Mouse (Mus musculus): Measurements from ENCODE around the gene Trak2. TPM values are rescaled to one million over a fixed set of nuclear protein-coding genes. Genes with fewer than 3 reads are reported as not detected.

Trak2 gene
- polyA plus RNA-seq, 1 experiment from 2014 or later, result 24.0 TPM

GRCm38 (mm10) chr1:58951841-58952240, 21.4 kb downstream of the Trak2 start:
- WGBS, result 78% methylated on average over 4 of the region's 4 CpGs
- H3K4me1 ChIP-seq (replicated peaks; ENCODE audit: control insufficient read depth, insufficient read depth, low read length), result peaks cover 51% of the 10 kb centered on the region
- no peaks in the 10 kb centered on the region for H3K27me3 ChIP-seq (replicated peaks; ENCODE audit: control insufficient read depth, insufficient read depth, low read length)
- DNase-seq (ENCODE audit: low spot score) (no peak), ATAC-seq (replicated peaks; ENCODE audit: low FRiP score) (no peak)
- no peak overlapping the region for H3K27ac ChIP-seq (ENCODE audit: low read depth, low read length)
- no peaks in the 10 kb centered on the region for H3K36me3 ChIP-seq (ENCODE audit: control insufficient read depth, insufficient read depth, low read length)
- H3K4me2 ChIP-seq, result no peak overlapping the region
- no peak overlapping the region for H3K9ac ChIP-seq (ENCODE audit: low read depth, low read length)
- no peak overlapping the region for H3K4me3 ChIP-seq (ENCODE audit: low read depth, low read length)
- no peaks in the 10 kb centered on the region for H3K9me3 ChIP-seq (ENCODE audit: control insufficient read depth, low read length)

DNA sequence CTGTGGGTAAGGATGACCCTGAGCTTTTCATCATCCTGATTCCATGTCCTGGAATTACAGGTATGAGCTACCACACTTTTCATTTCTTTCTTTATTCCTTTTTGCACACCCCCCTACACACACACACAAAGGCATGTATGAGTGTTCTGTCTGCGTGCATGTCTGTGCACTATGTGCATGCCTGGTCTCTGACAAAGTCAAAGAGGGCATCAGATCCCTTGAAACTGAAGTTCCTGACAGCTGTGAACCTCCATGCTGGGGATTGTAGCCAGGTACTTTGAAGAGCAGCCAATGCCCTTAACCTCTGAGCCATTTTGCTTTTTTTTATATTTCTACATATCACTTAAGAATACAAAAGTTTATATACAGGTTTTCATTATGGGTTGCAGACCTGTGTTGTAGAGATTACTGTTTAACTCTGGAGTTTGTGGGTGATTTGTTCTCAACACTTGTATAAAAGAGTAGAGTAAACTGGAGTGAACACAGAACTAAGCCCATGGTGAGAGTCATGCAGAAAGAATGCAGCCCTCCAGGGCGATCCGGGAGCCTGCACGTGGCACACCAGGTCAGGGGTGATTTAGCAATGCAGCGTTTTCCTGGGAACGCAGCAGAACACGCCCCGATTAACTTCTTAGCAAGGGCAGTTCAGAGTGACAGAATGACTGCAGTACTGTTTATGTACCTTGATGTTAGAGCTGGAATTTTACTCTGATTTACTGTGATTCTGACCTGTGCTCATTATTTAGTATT, 22.2 kb downstream of the Trak2 start:
- H3K9ac ChIP-seq (ENCODE audit: low read depth, low read length), result no peak overlapping the region
- peak overlapping the region; percentile 19; the same call in 1 of the 2 replicates for H3K27ac ChIP-seq (ENCODE audit: low read depth, low read length)
- no peak for DNase-seq (ENCODE audit: low spot score)
- no peak overlapping the region for H3K4me2 ChIP-seq
- H3K36me3 ChIP-seq (ENCODE audit: control insufficient read depth, insufficient read depth, low read length), result peaks cover 3% of the 10 kb centered on the region
- ATAC-seq (replicated peaks; ENCODE audit: low FRiP score), result no peak
- H3K9me3 ChIP-seq (ENCODE audit: control insufficient read depth, low read length), result no peaks in the 10 kb centered on the region
- H3K4me3 ChIP-seq (ENCODE audit: low read depth, low read length), result no peak overlapping the region
- WGBS, result 49% methylated on average over 8 of the region's 8 CpGs
- H3K27me3 ChIP-seq (replicated peaks; ENCODE audit: control insufficient read depth, insufficient read depth, low read length), result no peaks in the 10 kb centered on the region
- peaks cover 48% of the 10 kb centered on the region for H3K4me1 ChIP-seq (replicated peaks; ENCODE audit: control insufficient read depth, insufficient read depth, low read length)

GRCm38 (mm10) chr1:58949561-58950106, 23.6 kb downstream of the Trak2 start:
- no peak for DNase-seq (ENCODE audit: low spot score)
- no peaks in the 10 kb centered on the region for H3K27me3 ChIP-seq (replicated peaks; ENCODE audit: control insufficient read depth, insufficient read depth, low read length)
- H3K4me3 ChIP-seq (ENCODE audit: low read depth, low read length), result no peak overlapping the region
- 90% methylated on average over 6 of the region's 6 CpGs for WGBS
- H3K4me2 ChIP-seq, result no peak overlapping the region
- H3K36me3 ChIP-seq (ENCODE audit: control insufficient read depth, insufficient read depth, low read length), result peaks cover 17% of the 10 kb centered on the region
- H3K4me1 ChIP-seq (replicated peaks; ENCODE audit: control insufficient read depth, insufficient read depth, low read length), result peaks cover 35% of the 10 kb centered on the region
- H3K9ac ChIP-seq (ENCODE audit: low read depth, low read length), result no peak overlapping the region
- H3K27ac ChIP-seq (ENCODE audit: low read depth, low read length), result no peak overlapping the region
- ATAC-seq (replicated peaks; ENCODE audit: low FRiP score), result no peak
- no peaks in the 10 kb centered on the region for H3K9me3 ChIP-seq (ENCODE audit: control insufficient read depth, low read length)

GRCm38 (mm10) chr1:58946718-58947117, 26.5 kb downstream of the Trak2 start:
- Histone ChIP-seq H3K4me1 (replicated peaks; ENCODE audit: control insufficient read depth, insufficient read depth, low read length) (peaks cover 12% of the 10 kb centered on the region), H3K9me3 (ENCODE audit: control insufficient read depth, low read length) (no peaks in the 10 kb centered on the region), H3K27ac (ENCODE audit: low read depth, low read length) (no peak overlapping the region), H3K9ac (ENCODE audit: low read depth, low read length) (no peak overlapping the region), H3K4me2 (no peak overlapping the region), H3K4me3 (ENCODE audit: low read depth, low read length) (no peak overlapping the region), H3K27me3 (replicated peaks; ENCODE audit: control insufficient read depth, insufficient read depth, low read length) (no peaks in the 10 kb centered on the region), H3K36me3 (ENCODE audit: control insufficient read depth, insufficient read depth, low read length) (peaks cover 17% of the 10 kb centered on the region)
- DNase-seq (ENCODE audit: low spot score), result no peak
- no peak for ATAC-seq (replicated peaks; ENCODE audit: low FRiP score)
- 91% methylated on average over 9 of the region's 9 CpGs for WGBS

DNA sequence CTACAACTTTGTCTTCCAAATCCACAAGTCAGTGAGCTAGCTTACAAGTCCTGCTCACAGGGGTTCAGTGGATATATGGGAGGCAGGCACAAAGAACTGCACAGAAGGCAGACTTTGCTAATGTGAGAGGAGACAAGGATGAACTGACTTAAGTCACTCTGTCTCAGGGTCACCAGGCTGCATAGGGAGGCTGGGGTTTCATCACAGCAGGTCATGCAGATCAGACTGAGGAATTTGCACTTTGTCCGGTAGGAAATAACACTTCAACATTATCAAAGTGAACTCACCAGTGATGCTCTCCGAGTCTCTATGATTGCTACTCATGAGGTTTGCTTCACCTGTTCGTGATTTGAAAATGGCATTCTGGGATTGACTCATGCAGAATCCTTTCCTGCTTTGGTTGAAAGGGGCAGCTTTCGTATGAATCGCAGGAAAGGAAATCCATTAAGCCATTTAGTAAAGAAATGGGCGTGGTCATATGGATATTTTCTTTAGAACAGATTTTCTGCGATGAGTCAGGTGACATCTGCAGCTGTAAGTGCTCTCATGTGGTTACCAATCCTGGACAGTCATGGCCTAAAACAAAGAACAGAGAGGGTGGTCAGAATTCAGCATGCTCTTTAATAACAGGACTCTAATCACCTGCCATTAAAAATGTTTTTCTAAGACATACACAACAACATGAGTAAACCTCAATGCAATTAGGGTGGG, 27.1 kb downstream of the Trak2 start:
- WGBS, result 90% methylated on average over 7 of the region's 7 CpGs
- Histone ChIP-seq H3K4me2 (no peak overlapping the region), H3K36me3 (ENCODE audit: control insufficient read depth, insufficient read depth, low read length) (peaks cover 17% of the 10 kb centered on the region), H3K9ac (ENCODE audit: low read depth, low read length) (no peak overlapping the region), H3K27ac (ENCODE audit: low read depth, low read length) (no peak overlapping the region), H3K9me3 (ENCODE audit: control insufficient read depth, low read length) (no peaks in the 10 kb centered on the region), H3K27me3 (replicated peaks; ENCODE audit: control insufficient read depth, insufficient read depth, low read length) (no peaks in the 10 kb centered on the region), H3K4me1 (replicated peaks; ENCODE audit: control insufficient read depth, insufficient read depth, low read length) (peaks cover 6% of the 10 kb centered on the region), H3K4me3 (ENCODE audit: low read depth, low read length) (no peak overlapping the region)
- ATAC-seq (replicated peaks; ENCODE audit: low FRiP score) (no peak), DNase-seq (ENCODE audit: low spot score) (no peak)

GRCm38 (mm10) chr1:58945523-58945922, 27.7 kb downstream of the Trak2 start:
- Histone ChIP-seq H3K9me3 (ENCODE audit: control insufficient read depth, low read length) (no peaks in the 10 kb centered on the region), H3K4me1 (replicated peaks; ENCODE audit: control insufficient read depth, insufficient read depth, low read length) (peaks cover under 1% of the 10 kb centered on the region; the same call in 1 of the 2 replicates), H3K36me3 (ENCODE audit: control insufficient read depth, insufficient read depth, low read length) (peaks cover 17% of the 10 kb centered on the region), H3K4me3 (ENCODE audit: low read depth, low read length) (no peak overlapping the region), H3K9ac (ENCODE audit: low read depth, low read length) (no peak overlapping the region), H3K27ac (ENCODE audit: low read depth, low read length) (no peak overlapping the region), H3K27me3 (replicated peaks; ENCODE audit: control insufficient read depth, insufficient read depth, low read length) (no peaks in the 10 kb centered on the region), H3K4me2 (no peak overlapping the region)
- WGBS, result 98% methylated on average over 2 of the region's 2 CpGs
- DNase-seq (ENCODE audit: low spot score) (no peak), ATAC-seq (replicated peaks; ENCODE audit: low FRiP score) (no peak)

- ATAC-seq (replicated peaks; ENCODE audit: low FRiP score) (no peak), DNase-seq (ENCODE audit: low spot score) (no peak)
- Histone ChIP-seq H3K9me3 (ENCODE audit: control insufficient read depth, low read length) (no peaks in the 10 kb centered on the region), H3K4me2 (no peak overlapping the region), H3K4me3 (ENCODE audit: low read depth, low read length) (no peak overlapping the region), H3K36me3 (ENCODE audit: control insufficient read depth, insufficient read depth, low read length) (peaks cover 14% of the 10 kb centered on the region), H3K4me1 (replicated peaks; ENCODE audit: control insufficient read depth, insufficient read depth, low read length) (no peaks in the 10 kb centered on the region), H3K27me3 (replicated peaks; ENCODE audit: control insufficient read depth, insufficient read depth, low read length) (no peaks in the 10 kb centered on the region), H3K9ac (ENCODE audit: low read depth, low read length) (no peak overlapping the region), H3K27ac (ENCODE audit: low read depth, low read length) (no peak overlapping the region)
- WGBS, result 95% methylated on average over 9 of the region's 9 CpGs
These were observed 35.6 kb downstream of the Trak2 start for GRCm38 (mm10) chr1:58937606-58938099.

DNA sequence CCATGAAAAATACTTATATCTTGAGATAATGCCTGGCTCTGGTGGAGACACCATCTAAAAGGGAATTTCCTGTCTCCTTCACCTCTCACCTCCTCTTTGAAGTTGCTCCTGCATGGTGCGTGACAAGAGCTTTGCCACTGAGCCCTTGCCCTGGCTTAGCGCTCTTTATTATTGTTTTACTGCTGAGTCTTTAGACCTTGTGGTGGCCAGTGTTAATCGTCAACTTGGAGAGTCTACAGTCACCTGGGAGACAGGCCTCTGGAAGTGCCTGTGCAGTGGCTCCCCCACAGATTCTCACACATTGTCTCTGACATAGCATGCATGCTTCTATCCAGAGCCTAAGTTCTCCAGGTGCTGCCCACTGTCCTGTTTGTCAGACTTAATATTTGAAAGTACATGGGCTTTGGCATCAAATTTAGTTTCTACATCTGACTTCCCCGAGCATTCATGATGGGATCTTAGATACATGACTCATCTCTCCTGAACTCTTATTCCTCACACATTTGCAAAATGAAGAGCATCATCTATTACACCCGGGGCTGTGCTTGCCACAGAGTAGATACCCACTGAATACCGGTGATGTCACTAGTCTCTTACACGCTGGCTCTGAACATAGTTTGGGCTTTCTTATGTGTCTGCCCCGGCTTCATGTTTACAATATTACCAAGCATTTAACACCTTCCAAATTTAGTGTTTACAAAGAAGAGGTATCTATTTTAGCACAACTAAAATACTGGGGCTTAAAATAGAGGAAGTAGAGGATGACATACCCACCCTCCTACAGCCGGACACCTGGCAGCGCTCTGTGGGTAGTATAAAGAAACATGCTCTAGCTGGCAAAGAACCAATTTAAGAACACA, 36.3 kb downstream of the Trak2 start:
- Histone ChIP-seq H3K4me2 (no peak overlapping the region), H3K9ac (ENCODE audit: low read depth, low read length) (no peak overlapping the region), H3K4me1 (replicated peaks; ENCODE audit: control insufficient read depth, insufficient read depth, low read length) (no peaks in the 10 kb centered on the region), H3K9me3 (ENCODE audit: control insufficient read depth, low read length) (no peaks in the 10 kb centered on the region), H3K36me3 (ENCODE audit: control insufficient read depth, insufficient read depth, low read length) (peaks cover 14% of the 10 kb centered on the region), H3K4me3 (ENCODE audit: low read depth, low read length) (no peak overlapping the region), H3K27me3 (replicated peaks; ENCODE audit: control insufficient read depth, insufficient read depth, low read length) (no peaks in the 10 kb centered on the region), H3K27ac (ENCODE audit: low read depth, low read length) (no peak overlapping the region)
- ATAC-seq (replicated peaks; ENCODE audit: low FRiP score) (no peak), DNase-seq (ENCODE audit: low spot score) (no peak)
- WGBS, result 93% methylated on average over 10 of the region's 10 CpGs

Measured in liver, embryonic 11.5 days (tissue).